Mouse (Mus musculus) hindbrain, embryonic 11.5 days (tissue): ENCODE results near the gene Pcnx3. TPM values are rescaled to one million over a fixed set of nuclear protein-coding genes. Genes with fewer than 3 reads are reported as not detected.
A peak's percentile ranks its signal among the peaks of the same experiment; 100 is the strongest.

Experiments
- ATAC-seq: fragments of 200-750 bp; cut with Nextera tagmentation; 2 replicates; pipeline ENCODE4 v1.8.0; 2017; ENCODE audit warnings: mild to moderate bottlenecking, moderate TSS enrichment, moderate library complexity; ENCODE audit not compliant: low FRiP score
- DNase-seq: peaks from one replicate; pipeline ENCODE4 v3.0.0-alpha.2; 2015; ENCODE audit warnings: low spot score
- H3K27ac ChIP-seq: fragments of 300-500 bp; sonication (generic); 2 replicates; pipeline ENCODE4 v1.5.1; 2014; ENCODE audit warnings: mild to moderate bottlenecking, low read depth, low read length
- H3K27me3 ChIP-seq: fragments of 300-500 bp; sonication (generic); 2 replicates; pipeline ENCODE4 v1.6.1; 2014; ENCODE audit warnings: mild to moderate bottlenecking, low read length, moderate library complexity, mixed read lengths; ENCODE audit not compliant: control insufficient read depth, insufficient read depth
- H3K36me3 ChIP-seq: fragments of 300-500 bp; sonication (generic); 2 replicates; pipeline ENCODE4 v1.6.1; 2014; ENCODE audit warnings: mild to moderate bottlenecking, low read length, moderate library complexity, mixed read lengths; ENCODE audit not compliant: control insufficient read depth, insufficient read depth
- H3K4me1 ChIP-seq: fragments of 300-500 bp; sonication (generic); replicated peaks from 2 replicates; pipeline ENCODE4 v1.6.1; 2014; ENCODE audit warnings: low read length, mixed read lengths; ENCODE audit not compliant: control insufficient read depth, insufficient read depth
- H3K4me2 ChIP-seq: fragments of 300-500 bp; sonication (generic); replicated peaks from 2 replicates; pipeline ENCODE4 v1.6.1; 2014; ENCODE audit warnings: mild to moderate bottlenecking, low read depth, low read length
- H3K4me3 ChIP-seq: fragments of 300-500 bp; sonication (generic); 2 replicates; pipeline ENCODE4 v1.5.1; 2014; ENCODE audit warnings: low read depth, low read length
- H3K9ac ChIP-seq: fragments of 300-500 bp; sonication (generic); 2 replicates; pipeline ENCODE4 v1.6.1; 2014; ENCODE audit warnings: low read depth, low read length
- H3K9me3 ChIP-seq: fragments of 300-500 bp; sonication (generic); 2 replicates; pipeline ENCODE4 v1.6.1; 2016; ENCODE audit warnings: low read length; ENCODE audit not compliant: control insufficient read depth
- WGBS: fragments of 180-500 bp; shearing (Covaris S2); extraction: QIAGEN DNeasy Blood & Tissue Kit; methylation state at CpG from one replicate; pipeline ENCODE4 v1.1.7; 2014; 5-methylcytosine and 5-hydroxymethylcytosine counted together
- polyA plus RNA-seq: library from polyadenylated mRNA; unstranded; fragments of >200 nt; fragmentation: Nextera tagmentation; extraction: Ambion mirVana; gene quantifications from 2 replicates; pipeline ENCODE4 v1.2.1, GENCODE M21; 2014

The Pcnx3 gene
- polyA plus RNA-seq, 1 experiment from 2014 or later, result 22.9 TPM

GRCm38 (mm10) chr19:5715793-5716688 lies 27.3 kb upstream of the Pcnx3 start:
- peak; percentile 74 for ATAC-seq
- Histone ChIP-seq H3K4me1 (peaks cover 7% of the 10 kb centered on the region), H3K36me3 (peaks cover 16% of the 10 kb centered on the region; the same call in 1 of the 2 replicates), H3K27ac (no peak overlapping the region), H3K9me3 (no peaks in the 10 kb centered on the region), H3K4me3 (peak overlapping the region; percentile 10; the same call in 1 of the 2 replicates), H3K4me2 (0 out of 2 replicates have a peak overlapping the region, but pooled peaks have one; percentile 25), H3K9ac (no peak overlapping the region), H3K27me3 (no peaks in the 10 kb centered on the region)
- WGBS, result 16% methylated on average over 43 of the region's 43 CpGs
- peak; percentile 64 for DNase-seq

- no peak for ATAC-seq
- H3K9ac ChIP-seq, result no peak overlapping the region
- no peak overlapping the region for H3K4me2 ChIP-seq
- H3K36me3 ChIP-seq, result peaks cover 7% of the 10 kb centered on the region; the same call in 1 of the 2 replicates
- H3K4me3 ChIP-seq, result no peak overlapping the region
- WGBS, result 11% methylated on average over 2 of the region's 2 CpGs
- no peaks in the 10 kb centered on the region for H3K27me3 ChIP-seq
- H3K9me3 ChIP-seq, result no peaks in the 10 kb centered on the region
- no peak overlapping the region for H3K27ac ChIP-seq
- peaks cover 7% of the 10 kb centered on the region for H3K4me1 ChIP-seq
- DNase-seq, result no peak
Observed at GRCm38 (mm10) chr19:5713730-5714129, 25.0 kb upstream of the Pcnx3 start.

GRCm38 (mm10) chr19:5713255-5713654 lies 24.5 kb upstream of the Pcnx3 start:
- Histone ChIP-seq H3K9ac (no peak overlapping the region), H3K36me3 (peaks cover 9% of the 10 kb centered on the region), H3K27ac (no peak overlapping the region), H3K9me3 (no peaks in the 10 kb centered on the region), H3K4me3 (no peak overlapping the region), H3K4me2 (no peak overlapping the region), H3K4me1 (peaks cover 7% of the 10 kb centered on the region), H3K27me3 (no peaks in the 10 kb centered on the region)
- ATAC-seq (no peak), DNase-seq (no peak)
- 78% methylated on average over 5 of the region's 5 CpGs for WGBS

- Histone ChIP-seq H3K9me3 (no peaks in the 10 kb centered on the region), H3K9ac (no peak overlapping the region)
Observed at GRCm38 (mm10) chr19:5711907-5712460, 23.3 kb upstream of the Pcnx3 start.

GRCm38 (mm10) chr19:5711218-5711617 lies 22.5 kb upstream of the Pcnx3 start:
- Histone ChIP-seq H3K4me3 (no peak overlapping the region), H3K36me3 (peaks cover 15% of the 10 kb centered on the region), H3K27ac (no peak overlapping the region), H3K4me1 (no peaks in the 10 kb centered on the region), H3K9me3 (no peaks in the 10 kb centered on the region), H3K27me3 (no peaks in the 10 kb centered on the region), H3K4me2 (no peak overlapping the region), H3K9ac (no peak overlapping the region)
- ATAC-seq (no peak), DNase-seq (peak; percentile 76)
- 5% methylated on average over 3 of the region's 3 CpGs for WGBS

More at GRCm38 (mm10) chr19:5711907-5712460, 23.3 kb upstream of the Pcnx3 start:
- no peak for ATAC-seq
- Histone ChIP-seq H3K4me1 (peaks cover 4% of the 10 kb centered on the region), H3K4me2 (no peak overlapping the region), H3K36me3 (peaks cover 15% of the 10 kb centered on the region), H3K27ac (no peak overlapping the region), H3K4me3 (no peak overlapping the region), H3K27me3 (no peaks in the 10 kb centered on the region)
- no peak for DNase-seq
- 95% methylated on average over 14 of the region's 14 CpGs for WGBS

GRCm38 (mm10) chr19:5710581-5710980 lies 21.9 kb upstream of the Pcnx3 start:
- DNase-seq (no peak), ATAC-seq (no peak)
- no peak overlapping the region for H3K27ac ChIP-seq
- no peak overlapping the region for H3K4me2 ChIP-seq
- 78% methylated on average over 8 of the region's 8 CpGs for whole genome bisulfite sequencing
- no peak overlapping the region for H3K4me3 ChIP-seq
- peaks cover 15% of the 10 kb centered on the region for H3K36me3 ChIP-seq
- H3K9ac ChIP-seq, result no peak overlapping the region
- no peaks in the 10 kb centered on the region for H3K27me3 ChIP-seq
- no peaks in the 10 kb centered on the region for H3K9me3 ChIP-seq
- no peaks in the 10 kb centered on the region for H3K4me1 ChIP-seq

GRCm38 (mm10) chr19:5710068-5710467 lies 21.4 kb upstream of the Pcnx3 start:
- DNase-seq (no peak), ATAC-seq (no peak)
- H3K9ac ChIP-seq, result no peak overlapping the region
- no peaks in the 10 kb centered on the region for H3K4me1 ChIP-seq
- H3K4me2 ChIP-seq, result no peak overlapping the region
- H3K9me3 ChIP-seq, result no peaks in the 10 kb centered on the region
- H3K4me3 ChIP-seq, result no peak overlapping the region
- H3K36me3 ChIP-seq, result peaks cover 15% of the 10 kb centered on the region
- 92% methylated on average over 6 of the region's 6 CpGs for WGBS
- no peaks in the 10 kb centered on the region for H3K27me3 ChIP-seq
- no peak overlapping the region for H3K27ac ChIP-seq

- WGBS, result 49% methylated on average over 10 of the region's 10 CpGs
- DNase-seq, result no peak
- no peaks in the 10 kb centered on the region for H3K4me1 ChIP-seq
- ATAC-seq, result no peak
- H3K36me3 ChIP-seq, result peaks cover 13% of the 10 kb centered on the region
- H3K4me3 ChIP-seq, result no peak overlapping the region
- no peak overlapping the region for H3K4me2 ChIP-seq
- no peaks in the 10 kb centered on the region for H3K27me3 ChIP-seq
- H3K9ac ChIP-seq, result no peak overlapping the region
- H3K27ac ChIP-seq, result no peak overlapping the region
- H3K9me3 ChIP-seq, result no peaks in the 10 kb centered on the region
Observed at GRCm38 (mm10) chr19:5704801-5705571, 16.3 kb upstream of the Pcnx3 start.
